Mouse (Mus musculus): Measurements from ENCODE around the gene Slc16a11.

GRCm38 (mm10) chr11:70171847-70172246 is 40.7 kb upstream of the Slc16a11 start:
- TF ChIP-seq CEBPB (IDR thresholded peaks at IDR 0.05; ENCODE audit: insufficient read depth, poor library complexity, severe bottlenecking), result no peak
- TF ChIP-seq POLR2AphosphoS2 (IDR thresholded peaks at IDR 0.05; ENCODE audit: insufficient read length, low read depth), result no peak
- TF ChIP-seq POLR2A (IDR thresholded peaks at IDR 0.05; ENCODE audit: insufficient read length, low read depth), result no peak
- no peak for TF ChIP-seq MYOG (IDR thresholded peaks at IDR 0.05; ENCODE audit: control insufficient read depth in 1 of 3, insufficient read depth in 1 of 3, insufficient read length in 2 of 3, low read depth in 2 of 3)
- TF ChIP-seq E2F4 (IDR thresholded peaks at IDR 0.05; ENCODE audit: insufficient read depth), result no peak
- TF ChIP-seq USF1 (IDR thresholded peaks at IDR 0.05; ENCODE audit: low read depth), result no peak
